Mouse (Mus musculus) left cerebral cortex, adult 2 months (tissue): ENCODE measurements around the gene Dars. TPM values are rescaled to one million over a fixed set of nuclear protein-coding genes. Genes with fewer than 3 reads are reported as not detected.

Experiments
- DNase-seq, 2 experiments: peaks; one replicate each; pipeline ENCODE4 v3.0.0; 2021 to 2022; ENCODE audit warnings: low spot score in 2 of 2, mixed read lengths in 1 of 2; ENCODE audit errors: extremely low spot score in 1 of 2
- H3K27ac ChIP-seq: fragments of 200-600 bp; 2 replicates; pipeline ENCODE4 v1.8.1; 2022
- H3K4me3 ChIP-seq: fragments of 200-600 bp; 2 replicates; pipeline ENCODE4 v1.8.1; 2022
- CTCF ChIP-seq: fragments of 200-600 bp; IDR thresholded peaks from 2 replicates; pipeline ENCODE4 v1.8.1; 2022; ENCODE audit warnings: antibody characterized with exemption, mild to moderate bottlenecking, moderate library complexity
- intact Hi-C: fragments of 180-260 bp; cut with DNase I; formaldehyde crosslinking; loops from one replicate; pipeline ENCODE4 v1.15.1; 2025
- total RNA-seq, 2 experiments: library from RNA; stranded (reverse); gene quantifications; 2 replicates each; pipeline ENCODE4 v1.2.3; 2021

The Dars gene
- total RNA-seq, 2 experiments from 2014 or later = 48.9 to 49.6 TPM

DNA sequence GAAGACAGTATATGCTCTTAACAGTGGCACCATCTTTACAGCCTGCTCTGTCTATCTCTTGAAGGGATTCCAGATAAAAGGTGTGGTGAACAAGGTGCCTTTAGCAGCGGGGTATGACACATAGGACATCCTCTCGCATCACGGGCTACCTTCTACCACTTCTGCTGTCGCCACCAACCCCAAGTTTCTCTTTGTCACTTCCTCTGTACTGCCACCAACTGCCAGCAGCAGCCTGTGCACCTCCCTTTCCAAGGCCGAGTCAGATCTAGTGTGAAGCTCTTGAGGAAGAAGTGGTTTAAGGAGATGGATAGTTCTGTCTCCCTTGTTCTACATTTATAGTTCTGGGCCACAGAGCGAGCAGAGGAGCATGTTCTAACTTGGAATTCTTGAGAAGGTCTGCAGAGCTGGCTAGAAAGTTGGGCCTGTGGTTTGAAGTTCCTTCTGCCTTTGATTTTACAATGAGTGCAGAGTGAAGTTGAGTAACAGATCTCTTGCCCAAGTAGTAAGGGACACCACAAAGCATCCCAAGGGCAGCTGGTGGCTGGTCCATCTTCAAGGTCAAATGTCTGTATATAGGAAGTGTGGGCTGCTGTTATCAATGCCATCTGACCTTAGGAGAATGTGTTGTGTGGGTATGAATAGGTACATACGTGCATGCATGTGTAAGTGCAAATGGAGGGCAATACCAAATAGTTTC lies 30.2 kb upstream of the Dars start:
- Histone ChIP-seq H3K27ac (no peak overlapping the region), H3K4me3 (no peak overlapping the region)
- intact Hi-C loops = no loop called here
- no peak for DNase-seq
- TF ChIP-seq CTCF = no peak

DNA sequence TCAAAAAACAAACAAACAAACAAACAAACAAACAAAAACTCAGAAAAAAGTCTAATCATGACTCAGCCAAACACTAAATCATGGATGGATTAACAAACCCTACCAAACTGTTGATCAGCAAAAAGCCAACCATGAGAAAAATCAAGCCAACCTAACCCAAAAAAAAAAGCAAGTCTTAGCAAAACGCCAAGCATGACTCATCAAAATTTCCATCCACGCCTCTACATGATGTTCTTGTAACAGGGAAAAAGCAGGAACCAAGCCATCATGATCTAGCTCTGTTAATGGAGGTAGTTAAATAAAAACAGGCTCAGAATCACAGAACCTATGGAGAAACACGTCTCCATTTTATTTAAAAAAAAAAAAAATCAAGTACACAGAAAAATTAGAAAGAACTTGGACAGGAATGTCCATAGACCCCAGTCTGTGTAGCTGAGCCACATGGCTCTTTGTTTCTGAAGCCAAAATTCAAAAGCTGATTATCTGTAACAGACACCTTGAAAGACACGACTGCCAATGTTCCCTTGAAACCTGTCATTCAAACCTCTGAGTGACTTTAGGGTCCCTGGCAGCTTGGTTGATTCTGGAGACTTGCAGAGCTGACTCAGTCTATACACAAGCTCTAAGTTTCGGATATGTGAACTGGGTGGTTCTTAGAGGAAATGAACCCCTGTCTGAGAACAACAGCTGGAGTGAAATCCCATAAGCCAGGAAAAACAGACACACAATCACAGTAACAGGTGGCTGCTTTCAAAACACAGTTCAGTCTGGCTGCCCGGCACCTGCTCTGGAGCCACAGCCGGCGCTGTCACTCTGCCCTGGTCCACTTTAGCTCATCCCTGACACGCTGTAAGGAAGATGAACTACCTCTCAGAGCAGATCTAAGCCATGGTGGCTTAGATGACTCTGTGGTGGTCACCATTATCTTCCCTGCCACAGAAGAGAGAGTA lies 27.0 kb upstream of the Dars start:
- no peak for DNase-seq
- no peak overlapping the region for H3K4me3 ChIP-seq
- H3K27ac ChIP-seq = no peak overlapping the region
- intact Hi-C loops = no loop called here
- TF ChIP-seq CTCF = no peak

DNA sequence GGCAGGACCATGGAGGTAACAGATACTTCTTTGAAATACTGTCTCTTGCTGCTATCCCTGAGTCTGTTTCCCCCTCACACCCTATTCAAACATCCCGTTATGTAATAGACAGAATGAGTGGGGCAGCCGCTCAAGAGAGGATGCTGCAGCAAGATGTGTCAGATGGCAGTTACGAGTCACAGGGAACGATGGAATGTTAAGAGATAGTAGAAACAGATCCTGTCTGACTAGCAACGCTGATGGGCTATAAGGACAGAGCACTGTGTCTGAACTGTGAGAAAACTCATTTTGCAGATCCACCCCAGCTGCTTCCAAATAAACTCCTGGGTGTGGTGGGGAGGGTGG lies 23.9 kb upstream of the Dars start:
- DNase-seq = no peak
- TF ChIP-seq CTCF = no peak
- no peak overlapping the region for H3K27ac ChIP-seq
- no peak overlapping the region for H3K4me3 ChIP-seq
- intact Hi-C loops = no loop called here

DNA sequence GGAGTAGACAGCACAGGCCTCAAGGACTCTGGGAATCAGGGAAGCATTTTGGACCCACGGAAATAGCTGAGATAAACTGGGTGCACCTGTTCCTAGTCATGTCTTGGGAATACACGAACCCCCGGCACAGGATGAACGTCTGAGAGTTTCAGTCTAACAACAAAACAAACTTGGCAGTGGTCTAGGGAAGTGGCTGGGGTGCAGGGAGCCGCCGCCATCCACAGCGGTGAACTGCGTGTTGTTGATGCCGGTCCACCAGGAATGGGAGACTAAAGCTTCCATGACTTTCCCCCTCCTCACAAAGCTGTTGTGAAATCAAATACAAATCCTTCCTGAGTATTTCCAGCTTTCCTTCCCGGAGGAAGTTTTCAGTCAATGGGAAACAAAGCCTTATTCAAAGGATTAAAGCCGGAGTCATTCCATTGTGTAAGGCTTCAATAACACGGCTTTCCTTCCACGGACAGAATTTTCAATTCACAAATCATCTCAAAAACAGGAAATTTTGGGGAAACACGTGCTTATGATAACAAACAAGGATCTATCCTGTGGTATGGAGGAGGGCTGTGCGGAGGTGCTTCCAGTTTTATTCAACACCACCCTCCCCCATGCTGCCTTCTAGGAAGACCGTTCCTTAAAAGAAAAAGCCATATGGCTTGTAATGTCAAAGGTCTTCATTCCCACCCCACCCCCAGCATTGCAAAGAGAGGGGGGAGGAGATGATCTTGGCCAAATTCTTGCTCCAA lies 23.4 kb upstream of the Dars start:
- Histone ChIP-seq H3K27ac (no peak overlapping the region), H3K4me3 (no peak overlapping the region)
- TF ChIP-seq CTCF = no peak
- DNase-seq = peak in 1 of 2 experiments; percentile 16
- intact Hi-C loops = no loop called here

DNA sequence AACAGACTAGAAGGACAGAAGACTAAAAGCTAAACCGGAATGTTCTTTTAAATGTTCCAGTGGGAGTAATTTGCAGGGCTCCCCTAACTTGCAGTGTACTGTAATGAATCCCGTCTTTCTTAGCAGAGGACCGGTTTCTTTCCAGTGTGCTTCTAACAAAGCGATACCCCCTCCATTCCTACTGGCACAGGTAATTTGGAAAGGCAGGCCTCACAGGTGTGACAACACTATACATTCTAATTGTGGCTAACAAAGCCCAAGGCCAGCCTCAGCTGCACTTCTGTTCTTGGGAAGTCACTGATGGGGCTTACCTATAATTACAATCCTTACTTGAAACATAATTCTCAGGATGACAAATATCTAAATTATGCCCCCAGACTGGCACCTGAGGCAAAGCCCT lies 22.4 kb upstream of the Dars start:
- no peak for TF ChIP-seq CTCF
- intact Hi-C loops = no loop called here
- DNase-seq = no peak
- no peak overlapping the region for H3K27ac ChIP-seq
- H3K4me3 ChIP-seq = no peak overlapping the region

DNA sequence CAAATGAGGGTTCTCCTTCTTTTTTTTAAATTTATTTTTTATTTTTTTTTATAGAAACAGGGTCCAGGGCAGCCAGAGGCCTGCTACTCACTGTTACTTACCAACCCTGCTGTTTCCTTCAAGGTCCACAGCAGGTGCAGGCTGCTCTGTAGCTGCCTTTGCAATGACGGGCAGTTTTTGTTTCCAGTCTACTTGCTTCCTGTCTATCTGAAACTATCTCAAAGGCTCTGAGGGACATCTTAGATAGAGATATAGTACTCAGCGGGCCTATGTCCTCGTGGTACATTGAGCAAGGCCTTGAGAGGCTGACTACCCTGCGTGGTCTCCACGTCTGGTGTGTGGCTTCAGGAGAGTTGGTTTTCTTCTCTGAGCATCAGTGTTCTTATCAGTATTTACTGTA lies 21.4 kb upstream of the Dars start:
- no peak for TF ChIP-seq CTCF
- no peak for DNase-seq
- Histone ChIP-seq H3K4me3 (no peak overlapping the region), H3K27ac (no peak overlapping the region)
- intact Hi-C loops = no loop called here

DNA sequence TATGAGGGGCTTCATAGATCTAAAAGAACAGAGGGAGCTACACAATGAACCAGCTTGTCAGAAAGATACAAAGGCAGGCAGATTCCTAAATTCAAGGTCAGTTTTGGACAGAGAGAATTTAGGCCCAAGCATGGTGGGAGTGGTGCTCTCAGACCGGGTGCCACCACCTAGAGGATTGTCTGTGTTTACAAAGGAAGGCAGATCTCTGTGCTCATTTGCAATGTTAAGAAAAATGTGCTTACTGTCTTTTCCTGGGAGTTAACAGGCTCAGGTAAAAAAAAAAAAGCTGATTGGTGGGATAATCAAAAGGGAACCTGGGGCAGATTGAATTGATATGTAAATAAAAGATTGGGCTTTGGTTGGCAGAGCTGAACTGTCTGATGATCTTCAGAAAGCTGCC lies 20.1 kb upstream of the Dars start:
- intact Hi-C loops = no loop called here
- H3K4me3 ChIP-seq = no peak overlapping the region
- H3K27ac ChIP-seq = no peak overlapping the region
- no peak for DNase-seq
- TF ChIP-seq CTCF = no peak

DNA sequence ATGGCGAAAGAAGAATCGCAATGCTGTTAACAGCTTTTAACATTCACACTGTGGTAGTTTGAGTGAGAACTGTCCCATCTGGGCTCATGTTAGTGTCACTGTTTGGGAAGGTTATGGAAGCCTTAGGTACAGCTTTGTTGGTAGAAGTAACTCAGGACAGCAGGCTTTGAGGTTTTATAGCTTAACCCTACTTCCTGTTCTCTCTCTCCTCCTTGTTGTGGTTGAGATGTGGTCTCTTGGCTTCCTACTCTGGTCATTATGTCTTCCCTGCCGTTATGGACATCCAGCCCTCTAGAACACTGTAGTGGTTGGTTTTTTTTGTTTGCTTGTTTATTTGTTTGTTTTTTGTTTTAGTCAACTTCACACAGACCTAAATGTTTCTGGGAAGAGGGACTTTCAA lies 18.8 kb upstream of the Dars start:
- intact Hi-C loops = no loop called here
- no peak for TF ChIP-seq CTCF
- no peak overlapping the region for H3K27ac ChIP-seq

DNA sequence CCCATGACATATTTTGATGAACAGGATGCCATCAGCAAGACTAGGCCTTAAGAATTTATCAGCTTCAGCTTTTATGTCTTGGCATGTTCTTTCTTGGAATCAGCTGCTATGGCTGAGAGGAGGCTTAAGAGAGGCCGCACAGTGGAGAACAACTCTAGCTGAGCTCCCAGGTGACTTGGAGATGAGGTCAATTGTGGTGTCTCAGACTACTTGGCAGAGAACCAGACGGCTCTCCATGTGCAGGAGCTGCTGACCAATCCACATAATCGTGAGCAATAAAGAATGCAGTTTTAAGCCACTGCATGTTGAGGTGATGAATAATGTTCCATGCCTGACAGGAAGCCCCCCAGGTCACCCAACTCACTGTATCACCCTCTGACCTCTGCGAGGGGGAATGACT lies 18.4 kb upstream of the Dars start:
- no peak for DNase-seq
- no peak overlapping the region for H3K27ac ChIP-seq
- no peak for TF ChIP-seq CTCF
- H3K4me3 ChIP-seq = no peak overlapping the region
- intact Hi-C loops = no loop called here

More for the DNA sequence above, 18.8 kb upstream of the Dars start:
- no peak overlapping the region for H3K4me3 ChIP-seq
- no peak for DNase-seq

DNA sequence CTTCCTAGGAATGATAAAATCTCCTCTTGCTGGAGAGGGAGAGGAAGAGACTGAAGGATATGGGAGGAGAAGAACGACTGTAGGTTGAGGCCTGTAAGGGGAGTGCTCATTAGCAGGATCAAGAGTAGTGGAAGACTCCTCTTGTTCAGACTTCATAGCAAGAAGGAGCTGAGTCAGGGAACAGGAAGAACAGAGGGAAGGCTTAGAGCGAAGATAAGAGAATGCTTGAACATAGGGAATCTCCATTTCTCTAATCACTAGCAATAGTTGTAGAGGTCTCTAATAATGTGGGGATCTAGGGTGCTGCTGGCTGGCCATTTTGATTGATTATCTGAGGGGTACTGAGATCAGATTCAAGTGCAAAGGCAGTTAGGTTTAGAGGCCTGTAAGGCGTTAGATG lies 7.8 kb upstream of the Dars start:
- H3K4me3 ChIP-seq = no peak overlapping the region
- no peak overlapping the region for H3K27ac ChIP-seq
- intact Hi-C loops = no loop called here
- DNase-seq = no peak
- TF ChIP-seq CTCF = no peak

DNA sequence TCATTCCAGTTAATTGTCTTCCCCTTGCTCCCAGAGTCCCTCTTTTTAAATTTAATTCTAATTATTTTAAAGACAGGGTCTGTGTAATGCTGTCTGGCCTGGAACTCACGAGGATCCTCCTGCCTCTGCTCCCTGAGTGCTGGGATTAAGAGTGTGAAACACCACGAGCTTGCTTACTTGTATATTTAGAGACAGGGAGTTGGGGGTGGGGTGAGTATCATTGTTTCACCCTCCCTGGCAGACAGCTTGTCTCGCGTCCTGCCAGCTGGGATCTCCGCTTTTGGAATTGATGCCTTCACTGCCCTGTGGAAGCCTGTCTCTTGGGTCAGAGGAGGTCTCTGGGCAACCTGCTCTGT lies 343 bp upstream of the Dars start:
- no peak for TF ChIP-seq CTCF
- DNase-seq = no peak
- no peak overlapping the region; the same call in 1 of the 2 replicates for H3K27ac ChIP-seq
- peak overlapping the region; percentile 97 for H3K4me3 ChIP-seq
- intact Hi-C loops = loop anchor here (2.0 to 5.0 kb wide), 2 partner anchors 175 to 315 kb away; partner anchors contain the start of genes Cxcr4, R3hdm1 and Zranb3

DNA sequence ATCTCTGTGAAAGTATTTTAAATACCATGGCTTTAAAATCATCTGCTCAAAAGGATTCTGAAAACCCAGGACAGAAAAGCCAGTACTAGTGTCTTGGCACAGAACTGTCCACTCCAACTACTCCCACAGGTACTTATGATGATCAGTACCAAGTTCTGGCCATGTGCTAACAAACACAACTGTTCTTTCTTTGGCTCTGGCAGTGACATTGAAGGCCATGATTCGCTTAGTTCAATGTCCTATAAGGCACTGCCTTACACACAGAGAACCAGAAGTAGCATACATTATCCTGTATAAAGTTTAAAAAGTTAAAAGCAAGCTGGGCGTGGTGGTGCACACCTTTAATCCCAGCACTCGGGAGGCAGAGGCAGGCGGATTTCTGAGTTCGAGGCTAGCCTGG lies 6.0 kb downstream of the Dars start:
- TF ChIP-seq CTCF = no peak
- Histone ChIP-seq H3K4me3 (no peak overlapping the region), H3K27ac (no peak overlapping the region)
- intact Hi-C loops = no loop called here
- DNase-seq = no peak
